Mouse (Mus musculus): ENCODE measurements around the gene Mxd3. TPM values are rescaled to one million over a fixed set of nuclear protein-coding genes. Genes with fewer than 3 reads are reported as not detected.

Mxd3 gene
- polyA plus RNA-seq, 1 experiment from 2014 or later: 28.8 TPM

- Histone ChIP-seq H3K36me3 (replicated peaks) (peaks cover 36% of the 10 kb centered on the region), H3K4me2 (peak within 1 kb of the TSS; percentile 68), H3K4me3 (replicated peaks) (peak within 1 kb of the TSS; percentile 98), H3K27me3 (no peaks in the 10 kb centered on the region), H3K27ac (replicated peaks) (peak within 1 kb of the TSS; percentile 98), H3K4me1 (replicated peaks) (peaks cover 52% of the 10 kb centered on the region), H3K9ac (peak within 1 kb of the TSS; percentile 98), H3K9me3 (replicated peaks) (no peaks in the 10 kb centered on the region)
- under 1% methylated on average over 35 of the region's 35 CpGs for WGBS (ENCODE audit: insufficient replicate concordance)
- ATAC-seq (ENCODE audit: insufficient read depth): peak; percentile 96
Observed at GRCm38 (mm10) chr13:55362453-55363060, 32.9 kb upstream of the Mxd3 start, which contains the start of gene Lman2. Gene Lman2, minus strand, starts transcription at chr13:55362783.

GRCm38 (mm10) chr13:55361974-55362452, 32.4 kb upstream of the Mxd3 start:
- ATAC-seq (ENCODE audit: insufficient read depth): peak; percentile 53
- Histone ChIP-seq H3K9me3 (replicated peaks) (no peaks in the 10 kb centered on the region), H3K9ac (peak overlapping the region; percentile 98), H3K4me3 (replicated peaks) (peak overlapping the region; percentile 98), H3K4me2 (peak overlapping the region; percentile 68), H3K27ac (replicated peaks) (peak overlapping the region; percentile 98), H3K27me3 (no peaks in the 10 kb centered on the region), H3K36me3 (replicated peaks) (peaks cover 41% of the 10 kb centered on the region), H3K4me1 (replicated peaks) (peaks cover 48% of the 10 kb centered on the region)
- under 1% methylated on average over 32 of the region's 32 CpGs for WGBS (ENCODE audit: insufficient replicate concordance)

GRCm38 (mm10) chr13:55361145-55361544, 31.5 kb upstream of the Mxd3 start:
- Histone ChIP-seq H3K4me3 (replicated peaks) (peak overlapping the region; percentile 98), H3K27ac (replicated peaks) (peak overlapping the region; percentile 51), H3K36me3 (replicated peaks) (peaks cover 49% of the 10 kb centered on the region), H3K4me1 (replicated peaks) (peaks cover 46% of the 10 kb centered on the region), H3K9ac (peak overlapping the region; percentile 98), H3K9me3 (replicated peaks) (no peaks in the 10 kb centered on the region), H3K27me3 (no peaks in the 10 kb centered on the region), H3K4me2 (peak overlapping the region; percentile 68)
- ATAC-seq (ENCODE audit: insufficient read depth): no peak

GRCm38 (mm10) chr13:55346745-55347144, 17.1 kb upstream of the Mxd3 start:
- no peaks in the 10 kb centered on the region for H3K9me3 ChIP-seq (replicated peaks)
- no peak overlapping the region for H3K27ac ChIP-seq (replicated peaks)
- H3K36me3 ChIP-seq (replicated peaks): peaks cover 80% of the 10 kb centered on the region
- ATAC-seq (ENCODE audit: insufficient read depth): no peak
- no peak overlapping the region for H3K4me2 ChIP-seq
- H3K4me3 ChIP-seq (replicated peaks): no peak overlapping the region
- 68% methylated on average over 11 of the region's 11 CpGs for WGBS (ENCODE audit: insufficient replicate concordance)
- H3K27me3 ChIP-seq: no peaks in the 10 kb centered on the region
- H3K4me1 ChIP-seq (replicated peaks): peaks cover 6% of the 10 kb centered on the region; the same call in 1 of the 2 replicates
- no peak overlapping the region for H3K9ac ChIP-seq

- peaks cover 56% of the 10 kb centered on the region for H3K36me3 ChIP-seq (replicated peaks)
- H3K27ac ChIP-seq (replicated peaks): no peak overlapping the region
- 74% methylated on average over 7 of the region's 7 CpGs for WGBS (ENCODE audit: insufficient replicate concordance)
- no peak overlapping the region for H3K4me2 ChIP-seq
- no peaks in the 10 kb centered on the region for H3K27me3 ChIP-seq
- H3K4me1 ChIP-seq (replicated peaks): peaks cover 10% of the 10 kb centered on the region
- no peak overlapping the region for H3K9ac ChIP-seq
- H3K4me3 ChIP-seq (replicated peaks): no peak overlapping the region
- no peak for ATAC-seq (ENCODE audit: insufficient read depth)
- no peaks in the 10 kb centered on the region for H3K9me3 ChIP-seq (replicated peaks)
Observed at GRCm38 (mm10) chr13:55344286-55344685, 14.7 kb upstream of the Mxd3 start.

- no peaks in the 10 kb centered on the region for H3K27me3 ChIP-seq
- 43% methylated on average over 11 of the region's 11 CpGs for WGBS (ENCODE audit: insufficient replicate concordance)
- no peak overlapping the region for H3K27ac ChIP-seq (replicated peaks)
- H3K4me1 ChIP-seq (replicated peaks): peaks cover 22% of the 10 kb centered on the region
- no peak overlapping the region for H3K9ac ChIP-seq
- H3K9me3 ChIP-seq (replicated peaks): no peaks in the 10 kb centered on the region
- H3K36me3 ChIP-seq (replicated peaks): peaks cover 39% of the 10 kb centered on the region
- H3K4me3 ChIP-seq (replicated peaks): no peak overlapping the region
- no peak overlapping the region for H3K4me2 ChIP-seq
- no peak for ATAC-seq (ENCODE audit: insufficient read depth)
Observed at GRCm38 (mm10) chr13:55342469-55342868, 12.8 kb upstream of the Mxd3 start.

- Histone ChIP-seq H3K9me3 (replicated peaks) (no peaks in the 10 kb centered on the region), H3K9ac (peak overlapping the region; percentile 35; the same call in 1 of the 2 replicates), H3K27ac (replicated peaks) (no peak overlapping the region), H3K27me3 (0 out of 2 replicates have a peak, but pooled peaks cover 7% of the 10 kb centered on the region), H3K4me1 (replicated peaks) (peaks cover 27% of the 10 kb centered on the region), H3K4me2 (peak overlapping the region; percentile 27; the same call in 1 of the 2 replicates), H3K4me3 (replicated peaks) (0 out of 2 replicates have a peak overlapping the region, but pooled peaks have one; percentile 4), H3K36me3 (replicated peaks) (peaks cover 6% of the 10 kb centered on the region)
- 30% methylated on average over 2 of the region's 2 CpGs for WGBS (ENCODE audit: insufficient replicate concordance)
- peak; percentile 57 for ATAC-seq (ENCODE audit: insufficient read depth)
Observed at GRCm38 (mm10) chr13:55339259-55339658, 9.6 kb upstream of the Mxd3 start.

GRCm38 (mm10) chr13:55338131-55339054, 8.8 kb upstream of the Mxd3 start:
- Histone ChIP-seq H3K36me3 (replicated peaks) (no peaks in the 10 kb centered on the region), H3K9me3 (replicated peaks) (no peaks in the 10 kb centered on the region), H3K27ac (replicated peaks) (no peak overlapping the region), H3K4me3 (replicated peaks) (no peak overlapping the region), H3K9ac (no peak overlapping the region), H3K4me1 (replicated peaks) (peaks cover 27% of the 10 kb centered on the region), H3K27me3 (0 out of 2 replicates have a peak, but pooled peaks cover 7% of the 10 kb centered on the region), H3K4me2 (no peak overlapping the region)
- 54% methylated on average over 12 of the region's 12 CpGs for WGBS (ENCODE audit: insufficient replicate concordance)
- ATAC-seq (ENCODE audit: insufficient read depth): no peak

GRCm38 (mm10) chr13:55337341-55337975, 7.8 kb upstream of the Mxd3 start:
- no peak overlapping the region for H3K9ac ChIP-seq
- H3K27me3 ChIP-seq: 0 out of 2 replicates have a peak, but pooled peaks cover 14% of the 10 kb centered on the region
- no peak overlapping the region for H3K27ac ChIP-seq (replicated peaks)
- WGBS (ENCODE audit: insufficient replicate concordance): 60% methylated on average over 10 of the region's 10 CpGs
- H3K4me2 ChIP-seq: no peak overlapping the region
- H3K4me3 ChIP-seq (replicated peaks): no peak overlapping the region
- no peak for ATAC-seq (ENCODE audit: insufficient read depth)
- peaks cover 22% of the 10 kb centered on the region for H3K4me1 ChIP-seq (replicated peaks)
- no peaks in the 10 kb centered on the region for H3K9me3 ChIP-seq (replicated peaks)
- no peaks in the 10 kb centered on the region for H3K36me3 ChIP-seq (replicated peaks)

GRCm38 (mm10) chr13:55335701-55336100, 6.1 kb upstream of the Mxd3 start:
- Histone ChIP-seq H3K4me3 (replicated peaks) (no peak overlapping the region), H3K9ac (no peak overlapping the region), H3K27ac (replicated peaks) (no peak overlapping the region), H3K4me2 (no peak overlapping the region), H3K4me1 (replicated peaks) (peaks cover 31% of the 10 kb centered on the region), H3K27me3 (0 out of 2 replicates have a peak, but pooled peaks cover 20% of the 10 kb centered on the region), H3K9me3 (replicated peaks) (no peaks in the 10 kb centered on the region), H3K36me3 (replicated peaks) (no peaks in the 10 kb centered on the region)
- ATAC-seq (ENCODE audit: insufficient read depth): no peak
- WGBS (ENCODE audit: insufficient replicate concordance): 65% methylated on average over 4 of the region's 4 CpGs

Measured in liver, embryonic 15.5 days (tissue).